Mouse (Mus musculus): ENCODE measurements around the gene Olfr1028.

DNA sequence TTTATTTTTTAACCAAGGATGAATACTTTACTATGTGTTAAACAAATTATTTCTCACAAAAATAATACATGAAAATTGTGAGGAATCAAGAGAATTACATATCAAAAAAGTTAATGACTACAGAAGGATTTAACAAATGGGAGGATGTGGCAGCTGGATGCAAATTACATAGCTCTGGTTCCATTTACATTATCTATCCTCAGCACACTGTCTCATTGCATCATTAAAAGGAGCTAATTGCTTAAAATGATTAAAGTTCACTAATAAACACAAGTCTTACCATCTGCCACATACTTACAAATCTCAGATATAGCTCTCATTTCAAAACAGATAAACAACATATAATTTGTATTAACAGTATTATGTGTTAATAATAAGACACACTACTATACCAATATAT is 37.0 kb upstream of the Olfr1028 start:
- TF ChIP-seq CTCF (IDR thresholded peaks at IDR 0.05; ENCODE audit: low read depth) (no peak), EP300 (IDR thresholded peaks at IDR 0.05; ENCODE audit: low read depth) (no peak)
